Mouse (Mus musculus) adrenal gland, postnatal 4 days (tissue): ENCODE data around the gene Tmem252. TPM values are rescaled to one million over a fixed set of nuclear protein-coding genes. Genes with fewer than 3 reads are reported as not detected.

Source experiments
- DNase-seq, 2 experiments: peaks; one replicate each; pipeline ENCODE4 v3.0.0; 2021 to 2022; ENCODE audit warnings: low spot score in 2 of 2, mixed read lengths in 2 of 2
- total RNA-seq, 2 experiments: library from RNA; stranded (reverse); gene quantifications; 2 replicates each; pipeline ENCODE4 v1.2.3; 2021

Gene Tmem252
- total RNA-seq, 2 experiments from 2014 or later: 0.25 to 0.50 TPM

DNA sequence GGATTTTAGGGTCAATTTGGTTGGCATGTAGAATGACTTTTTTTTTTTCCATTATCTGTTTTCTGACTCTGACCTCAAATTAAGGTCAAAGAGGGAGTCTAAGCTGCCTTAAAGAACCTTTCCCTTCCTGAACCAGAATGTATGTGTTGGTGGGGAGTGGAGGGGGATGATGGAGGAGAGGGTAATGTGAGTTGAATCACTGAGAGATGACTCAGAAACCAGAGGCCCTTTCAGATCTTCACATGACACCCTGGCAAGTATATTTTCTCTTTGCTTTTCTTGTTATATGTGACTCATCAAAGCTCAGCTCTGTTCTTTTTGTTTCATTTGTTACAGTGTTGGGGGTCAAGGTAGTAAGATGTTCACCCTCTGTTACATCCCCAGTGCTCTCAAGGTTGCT, 46.6 kb downstream of the Tmem252 start:
- no peak for DNase-seq

DNA sequence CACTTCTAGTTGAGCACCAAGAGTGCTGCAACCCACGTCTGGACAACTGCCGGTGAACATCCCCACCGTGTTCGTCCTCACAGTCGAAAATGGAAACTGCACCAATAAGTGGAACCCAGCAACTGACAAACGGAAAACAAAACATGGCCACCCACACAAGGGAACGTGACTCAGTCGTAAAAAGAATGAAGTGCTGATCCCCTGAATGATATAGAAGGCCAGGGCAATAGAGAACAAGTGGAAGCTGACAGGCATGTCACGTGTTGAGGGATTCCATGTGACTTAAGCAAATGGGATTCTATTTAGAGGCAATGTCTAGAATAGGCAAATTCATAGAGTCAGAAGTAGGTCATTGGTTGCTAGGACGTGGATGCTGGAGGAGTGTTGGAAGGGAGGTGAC, 50.6 kb downstream of the Tmem252 start:
- no peak for DNase-seq

DNA sequence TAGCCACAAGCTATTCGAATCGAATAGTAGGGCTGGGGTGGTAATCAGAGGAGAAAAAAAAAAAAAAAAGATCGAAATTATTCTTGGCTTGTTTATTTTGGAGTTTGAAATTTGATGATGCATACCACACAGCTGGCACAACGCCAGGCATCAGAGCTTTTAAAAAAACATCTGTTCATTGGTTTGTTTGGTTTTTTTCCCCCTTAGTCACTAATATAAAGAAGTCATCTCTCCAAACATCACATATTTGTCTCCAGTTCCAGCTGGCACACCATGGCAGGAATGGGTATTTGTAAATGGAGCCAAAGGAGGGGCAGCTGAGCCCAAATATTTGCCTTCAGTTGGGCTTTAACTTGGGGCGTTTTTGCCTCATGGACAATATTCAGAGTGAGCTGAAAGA, 56.9 kb downstream of the Tmem252 start:
- DNase-seq: no peak

Other genes with a start within 250 kb of the Tmem252 start
- 10 to 100 TPM; 37.1 to 37.6 TPM for gene Fam122a, start 196.7 kb upstream of the Tmem252 start, total RNA-seq
- gene Pip5k1b, start 118.1 kb upstream of the Tmem252 start, total RNA-seq: 10 to 100 TPM; 21.2 to 23.4 TPM
- 10 to 100 TPM; 55.4 to 58.0 TPM for gene Pgm5, start 187.8 kb downstream of the Tmem252 start, total RNA-seq
- 100 to 1,000 TPM; 185 to 212 TPM for gene Gm10053, start 201.7 kb downstream of the Tmem252 start, total RNA-seq
- gene Foxd4, start 227.2 kb downstream of the Tmem252 start, total RNA-seq: not detected